Mouse (Mus musculus): ENCODE data around the gene Sp6. TPM values are rescaled to one million over a fixed set of nuclear protein-coding genes. Genes with fewer than 3 reads are reported as not detected.
A peak's percentile ranks its signal among the peaks of the same experiment; 100 is the strongest.

Gene Sp6
- polyA plus RNA-seq, 1 experiment, result 6.0 TPM

GRCm38 (mm10) chr11:97025721-97026344, 12.6 kb downstream of the Sp6 start:
- Histone ChIP-seq H3K4me3 (peak overlapping the region; percentile 18), H3K4me2 (ENCODE audit: low read depth) (peak overlapping the region; percentile 96), H3K36me3 (ENCODE audit: control insufficient read depth, insufficient read depth) (no peaks in the 10 kb centered on the region), H3K27me3 (ENCODE audit: control insufficient read depth, insufficient read depth, insufficient read length) (no peaks in the 10 kb centered on the region), H3ac (ENCODE audit: control insufficient read depth, insufficient read length) (no peak overlapping the region), H3K79me2 (ENCODE audit: control insufficient read depth, insufficient read depth) (peaks cover 5% of the 10 kb centered on the region)
- TF ChIP-seq MYOG (IDR thresholded peaks at IDR 0.05; ENCODE audit: control insufficient read depth in 1 of 3, insufficient read depth in 1 of 3, insufficient read length in 2 of 3, low read depth in 2 of 3) (peak in 1 of 3 experiments; percentile 26), POLR2AphosphoS2 (IDR thresholded peaks at IDR 0.05; ENCODE audit: insufficient read length, low read depth) (peak; percentile 33), E2F4 (IDR thresholded peaks at IDR 0.05; ENCODE audit: insufficient read depth) (no peak), POLR2A (IDR thresholded peaks at IDR 0.05; ENCODE audit: insufficient read length, low read depth) (peak; percentile 32), SRF (IDR thresholded peaks at IDR 0.05; ENCODE audit: control insufficient read depth, insufficient read length, low read depth) (no peak)

- Histone ChIP-seq H3K27me3 (ENCODE audit: control insufficient read depth, insufficient read depth, insufficient read length) (no peaks in the 10 kb centered on the region), H3ac (ENCODE audit: control insufficient read depth, insufficient read length) (peak within 1 kb of the TSS; percentile 20), H3K79me2 (ENCODE audit: control insufficient read depth, insufficient read depth) (peaks cover 5% of the 10 kb centered on the region), H3K4me3 (peak within 1 kb of the TSS; percentile 36), H3K36me3 (ENCODE audit: control insufficient read depth, insufficient read depth) (no peaks in the 10 kb centered on the region), H3K4me2 (ENCODE audit: low read depth) (peak within 1 kb of the TSS; percentile 96)
- TF ChIP-seq TCF3 (IDR thresholded peaks at IDR 0.05; ENCODE audit: insufficient read length, low read depth) (no peak), MAX (IDR thresholded peaks at IDR 0.05; ENCODE audit: low read depth) (no peak), POLR2A (IDR thresholded peaks at IDR 0.05; ENCODE audit: insufficient read length, low read depth) (peak; percentile 13)
Observed at GRCm38 (mm10) chr11:97029686-97030417, 16.7 kb downstream of the Sp6 start, which contains the start of gene Scrn2. TSS of gene Scrn2 (plus strand) at chr11:97029938.

GRCm38 (mm10) chr11:97030426-97030825, 17.2 kb downstream of the Sp6 start:
- TF ChIP-seq USF1 (IDR thresholded peaks at IDR 0.05; ENCODE audit: low read depth) (no peak), MAX (IDR thresholded peaks at IDR 0.05; ENCODE audit: low read depth) (no peak), MYOD1 (IDR thresholded peaks at IDR 0.05; ENCODE audit: control insufficient read depth in 1 of 3, insufficient read length in 2 of 3, low read depth in 2 of 3) (no peak), POLR2A (IDR thresholded peaks at IDR 0.05; ENCODE audit: insufficient read length, low read depth) (no peak), POLR2AphosphoS2 (IDR thresholded peaks at IDR 0.05; ENCODE audit: insufficient read length, low read depth) (no peak), TCF12 (IDR thresholded peaks at IDR 0.05; ENCODE audit: insufficient read depth, poor library complexity, severe bottlenecking) (no peak), CEBPB (IDR thresholded peaks at IDR 0.05; ENCODE audit: insufficient read depth, poor library complexity, severe bottlenecking) (no peak), E2F4 (IDR thresholded peaks at IDR 0.05; ENCODE audit: insufficient read depth) (no peak), REST (IDR thresholded peaks at IDR 0.05; ENCODE audit: insufficient read depth, insufficient read length) (no peak), TCF3 (IDR thresholded peaks at IDR 0.05; ENCODE audit: insufficient read length, low read depth) (no peak), SRF (IDR thresholded peaks at IDR 0.05; ENCODE audit: control insufficient read depth, insufficient read length, low read depth) (no peak), MYOG (IDR thresholded peaks at IDR 0.05; ENCODE audit: control insufficient read depth in 1 of 3, insufficient read depth in 1 of 3, insufficient read length in 2 of 3, low read depth in 2 of 3) (no peak)
- Histone ChIP-seq H3K4me3 (peak overlapping the region; percentile 36), H3ac (ENCODE audit: control insufficient read depth, insufficient read length) (peak overlapping the region; percentile 20), H3K4me2 (ENCODE audit: low read depth) (peak overlapping the region; percentile 96), H3K36me3 (ENCODE audit: control insufficient read depth, insufficient read depth) (no peaks in the 10 kb centered on the region), H3K27me3 (ENCODE audit: control insufficient read depth, insufficient read depth, insufficient read length) (no peaks in the 10 kb centered on the region), H3K79me2 (ENCODE audit: control insufficient read depth, insufficient read depth) (peaks cover 5% of the 10 kb centered on the region)

GRCm38 (mm10) chr11:97031977-97032376, 18.8 kb downstream of the Sp6 start:
- Histone ChIP-seq H3K4me3 (no peak overlapping the region), H3K27me3 (ENCODE audit: control insufficient read depth, insufficient read depth, insufficient read length) (no peaks in the 10 kb centered on the region), H3K36me3 (ENCODE audit: control insufficient read depth, insufficient read depth) (no peaks in the 10 kb centered on the region), H3K79me2 (ENCODE audit: control insufficient read depth, insufficient read depth) (peaks cover 5% of the 10 kb centered on the region), H3K4me2 (ENCODE audit: low read depth) (no peak overlapping the region), H3ac (ENCODE audit: control insufficient read depth, insufficient read length) (no peak overlapping the region)
- TF ChIP-seq SRF (IDR thresholded peaks at IDR 0.05; ENCODE audit: control insufficient read depth, insufficient read length, low read depth) (no peak), POLR2A (IDR thresholded peaks at IDR 0.05; ENCODE audit: insufficient read length, low read depth) (no peak), REST (IDR thresholded peaks at IDR 0.05; ENCODE audit: insufficient read depth, insufficient read length) (no peak), E2F4 (IDR thresholded peaks at IDR 0.05; ENCODE audit: insufficient read depth) (no peak), USF1 (IDR thresholded peaks at IDR 0.05; ENCODE audit: low read depth) (no peak), TCF3 (IDR thresholded peaks at IDR 0.05; ENCODE audit: insufficient read length, low read depth) (no peak), MYOG (IDR thresholded peaks at IDR 0.05; ENCODE audit: control insufficient read depth in 1 of 3, insufficient read depth in 1 of 3, insufficient read length in 2 of 3, low read depth in 2 of 3) (no peak), MYOD1 (IDR thresholded peaks at IDR 0.05; ENCODE audit: control insufficient read depth in 1 of 3, insufficient read length in 2 of 3, low read depth in 2 of 3) (no peak), TCF12 (IDR thresholded peaks at IDR 0.05; ENCODE audit: insufficient read depth, poor library complexity, severe bottlenecking) (no peak), CEBPB (IDR thresholded peaks at IDR 0.05; ENCODE audit: insufficient read depth, poor library complexity, severe bottlenecking) (no peak), MAX (IDR thresholded peaks at IDR 0.05; ENCODE audit: low read depth) (no peak), POLR2AphosphoS2 (IDR thresholded peaks at IDR 0.05; ENCODE audit: insufficient read length, low read depth) (no peak)

- Histone ChIP-seq H3K4me3 (no peak overlapping the region), H3K27me3 (ENCODE audit: control insufficient read depth, insufficient read depth, insufficient read length) (no peaks in the 10 kb centered on the region), H3K79me2 (ENCODE audit: control insufficient read depth, insufficient read depth) (peaks cover 5% of the 10 kb centered on the region), H3ac (ENCODE audit: control insufficient read depth, insufficient read length) (no peak overlapping the region), H3K4me2 (ENCODE audit: low read depth) (no peak overlapping the region), H3K36me3 (ENCODE audit: control insufficient read depth, insufficient read depth) (no peaks in the 10 kb centered on the region)
- TF ChIP-seq MAX (IDR thresholded peaks at IDR 0.05; ENCODE audit: low read depth) (no peak), SRF (IDR thresholded peaks at IDR 0.05; ENCODE audit: control insufficient read depth, insufficient read length, low read depth) (no peak)
Observed at GRCm38 (mm10) chr11:97032499-97032898, 19.3 kb downstream of the Sp6 start.
